Mouse (Mus musculus) bone marrow, adult 2 months (tissue): ENCODE results near the gene Psmb9.

Experiments
- CTCF ChIP-seq: fragments of 200-500 bp; IDR thresholded peaks from 2 replicates; pipeline ENCODE4 v1.5.1; 2011; ENCODE audit warnings: low read length, control low read depth; ENCODE audit not compliant: control insufficient read depth, insufficient read depth
- POLR2A ChIP-seq: fragments of 200-500 bp; IDR thresholded peaks from 2 replicates; pipeline ENCODE4 v1.6.1; 2011; ENCODE audit warnings: low read depth, mild to moderate bottlenecking, control low read depth, low read length, borderline replicate concordance; ENCODE audit not compliant: control insufficient read depth

GRCm38 (mm10) chr17:34144960-34145371 is 42.6 kb downstream of the Psmb9 start:
- TF ChIP-seq POLR2A (no peak), CTCF (no peak)
